Mouse (Mus musculus) spleen, adult 2 months (tissue): Measurements from ENCODE around the gene Neurod2.

Experiments used
- CTCF ChIP-seq: fragments of 200-500 bp; IDR thresholded peaks from 2 replicates; pipeline ENCODE4 v1.5.1; 2011; ENCODE audit warnings: mild to moderate bottlenecking, inconsistent platforms; ENCODE audit not compliant: insufficient read depth, insufficient read length, insufficient replicate concordance; ENCODE audit errors: extremely low read depth
- POLR2A ChIP-seq: fragments of 200-500 bp; IDR thresholded peaks from 2 replicates; pipeline ENCODE4 v1.6.1; 2011; ENCODE audit warnings: low read depth, low read length, inconsistent platforms

DNA sequence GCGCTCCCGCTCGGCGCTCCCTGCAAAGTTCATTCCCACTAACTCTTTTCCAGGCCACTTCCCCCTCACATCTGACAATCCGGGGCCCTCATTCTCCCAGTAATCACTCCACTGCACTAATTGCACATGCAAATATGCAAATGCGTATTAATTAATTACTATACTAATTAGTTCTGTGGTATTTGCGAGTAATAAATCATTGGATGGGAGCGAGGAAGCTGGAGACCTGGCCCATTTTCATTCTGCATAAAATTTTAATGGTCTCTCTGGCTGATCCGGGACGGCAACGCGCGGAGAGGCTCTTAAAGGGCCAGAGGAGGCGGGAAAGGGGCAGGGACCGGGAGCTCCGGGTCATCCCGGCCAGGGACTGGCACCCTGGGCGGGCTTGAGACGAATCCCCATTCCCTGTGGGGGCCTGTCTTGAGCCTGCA lies 9.6 kb upstream of the Neurod2 start:
- TF ChIP-seq CTCF (no peak), POLR2A (no peak)
